Mouse (Mus musculus): ENCODE measurements around the gene Rsph6a.

Gene Rsph6a

DNA sequence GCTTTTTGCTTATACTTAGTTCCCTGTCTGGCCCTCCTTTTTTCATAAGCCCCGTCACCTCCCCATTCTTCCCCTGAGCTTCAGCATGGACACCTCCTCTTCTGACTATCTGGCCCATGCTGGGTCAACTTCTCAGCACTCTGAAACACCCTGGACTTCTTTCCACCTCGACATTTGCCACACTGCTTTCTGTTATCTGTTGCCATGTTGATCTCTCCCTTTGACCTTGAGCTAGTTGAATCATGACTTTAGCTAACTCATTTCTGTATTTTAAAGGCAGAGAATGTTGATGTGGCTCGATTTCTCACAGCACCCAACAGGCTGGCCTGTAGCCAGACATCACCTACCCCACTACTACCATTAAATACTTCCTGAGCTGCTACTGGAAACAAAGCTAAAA, 52.9 kb downstream of the Rsph6a start:
- DNase-seq, result no peak

DNA sequence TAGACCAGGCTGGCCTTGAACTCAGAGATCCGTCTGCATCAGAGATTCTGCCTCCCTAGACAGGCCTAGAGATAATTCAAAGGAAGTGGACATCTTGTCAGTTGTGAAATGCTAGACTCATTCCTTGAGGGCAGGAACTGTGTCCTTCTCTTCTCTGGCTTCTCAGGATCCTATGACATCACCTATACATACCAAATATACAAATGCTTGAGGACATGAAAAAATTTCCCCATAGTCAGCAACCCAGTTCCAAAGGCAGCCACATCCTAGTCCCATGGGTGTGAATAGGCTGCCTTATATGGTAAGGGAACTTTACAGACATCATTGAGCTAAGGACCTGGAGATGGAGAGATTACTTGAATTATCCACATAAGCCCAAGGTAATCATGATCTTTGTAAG, 55.1 kb downstream of the Rsph6a start:
- DNase-seq, result no peak

DNA sequence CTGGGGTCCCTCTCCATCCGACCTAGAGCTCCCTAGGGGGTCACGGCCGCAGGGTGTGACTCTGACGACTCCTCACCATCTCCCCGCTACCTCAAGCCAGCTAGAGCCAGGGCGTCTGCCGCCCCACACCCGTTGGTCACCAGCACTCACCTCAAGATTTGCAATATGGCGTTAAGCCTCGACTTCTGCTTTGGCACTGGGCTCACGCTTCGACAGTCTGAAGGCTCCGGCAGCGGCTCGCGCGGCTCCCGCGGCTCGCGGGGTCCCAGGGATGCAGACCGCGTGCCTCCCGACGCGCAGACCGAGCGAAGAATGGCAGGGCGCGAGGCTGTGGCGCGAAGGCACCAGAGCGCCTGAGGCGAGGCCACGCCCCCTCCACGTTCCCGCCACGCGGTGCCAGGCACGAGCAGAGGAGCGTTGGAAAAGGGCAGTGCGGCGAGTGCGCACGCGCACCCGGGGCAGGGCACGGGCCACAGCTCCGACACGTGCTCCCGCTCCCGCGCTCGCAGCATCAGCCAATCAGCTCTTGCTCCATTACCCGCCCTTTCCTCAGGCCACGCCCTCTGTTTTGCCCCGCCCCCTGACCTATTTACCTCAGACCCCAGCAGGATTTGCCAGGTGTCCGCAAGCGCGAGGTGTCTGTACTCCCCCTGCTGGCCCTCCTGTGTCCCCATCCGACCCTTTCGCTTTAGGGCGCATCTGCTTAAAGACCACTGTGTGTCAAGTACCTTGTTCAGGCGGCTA, 63.7 kb downstream of the Rsph6a start, which contains the start of gene Gm4969:
Gene Gm4969, minus strand, starts transcription at position 341 of the 744 bp plus-strand sequence.
- peak; percentile 79 for DNase-seq

DNA sequence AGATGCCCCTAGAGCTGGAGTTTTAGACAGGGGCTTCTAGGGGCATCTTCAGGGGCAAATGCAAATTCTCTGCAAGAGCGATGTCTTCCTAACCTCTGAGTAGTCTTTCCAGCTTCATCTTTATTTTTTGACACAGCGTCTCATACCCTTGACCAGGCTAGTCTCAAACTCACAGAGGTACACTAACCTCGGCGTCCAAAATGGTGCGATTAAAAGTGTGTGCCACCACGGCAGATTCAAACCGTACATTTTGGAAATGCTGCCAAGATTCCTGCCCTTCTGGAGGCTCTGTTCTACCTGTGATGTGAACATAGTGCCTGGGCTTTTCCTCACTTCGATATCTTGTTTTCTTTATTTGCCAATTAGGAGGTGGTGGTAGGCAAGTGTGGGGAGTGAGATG, 64.6 kb downstream of the Rsph6a start:
- no peak for DNase-seq

DNA sequence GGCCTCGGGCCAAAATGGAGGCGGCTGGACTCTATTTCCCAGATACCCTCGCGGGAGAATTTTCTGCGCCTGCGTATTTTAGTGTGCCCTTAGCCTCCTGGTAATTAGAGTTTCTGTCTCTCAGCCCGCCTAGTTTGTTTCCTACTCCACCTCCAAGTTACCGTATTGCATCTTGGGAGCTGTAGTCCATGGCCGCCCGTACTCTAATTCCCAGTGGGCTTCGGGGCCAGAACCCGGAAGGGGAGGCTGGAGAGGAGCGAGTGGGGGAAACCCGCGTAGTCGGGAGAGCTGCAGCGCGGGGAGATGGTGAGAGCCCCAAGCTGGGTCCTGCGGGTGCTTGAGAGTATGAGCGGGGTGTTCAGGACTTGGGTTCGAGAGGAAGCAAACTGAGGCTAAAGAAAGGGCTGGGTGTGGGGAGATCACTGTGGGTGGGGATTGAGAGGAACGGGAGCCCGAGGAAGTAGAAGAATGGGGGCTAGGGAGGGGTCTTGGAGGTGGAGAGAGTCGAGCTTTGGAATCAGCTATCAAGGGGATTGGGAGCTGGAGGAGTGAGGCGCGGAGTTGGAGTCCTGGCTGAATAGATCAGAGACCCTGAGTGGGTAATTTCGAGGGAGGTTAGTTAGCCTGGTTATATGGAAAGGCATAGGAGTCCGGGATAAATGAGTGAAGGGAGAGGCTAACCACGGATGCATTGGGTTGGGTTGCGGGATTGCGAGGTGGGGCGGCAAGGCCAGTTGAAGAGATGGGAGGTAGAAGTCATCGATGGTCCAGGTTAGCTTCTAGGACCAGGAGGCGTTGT, 65.3 kb downstream of the Rsph6a start, which contains the start of gene Fbxo46:
Gene Fbxo46, plus strand, starts transcription at position 229 of the 799 bp plus-strand sequence.
- DNase-seq, result peak; percentile 87

DNA sequence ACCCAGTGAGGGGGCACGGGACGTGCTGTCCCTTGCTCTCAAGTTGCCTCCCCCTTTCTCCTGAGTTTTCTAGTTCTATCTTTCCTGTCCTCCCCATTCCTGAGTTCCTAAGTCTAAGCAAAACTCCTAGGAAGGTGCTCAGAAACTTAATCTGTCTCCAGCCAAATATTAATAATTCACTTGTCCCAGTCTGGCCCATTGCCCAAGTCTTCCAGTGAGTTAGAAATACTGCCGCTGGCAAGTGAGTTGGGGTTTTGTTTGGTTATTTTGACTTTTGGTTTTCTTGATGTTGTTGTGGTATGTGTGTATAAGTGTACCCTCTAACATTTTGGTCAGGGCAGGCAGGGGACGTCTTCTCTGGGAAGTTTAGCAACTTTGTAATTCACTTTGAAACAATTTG, 67.2 kb downstream of the Rsph6a start:
- no peak for DNase-seq

Measured in thymus, postnatal 4 days (tissue).